Mouse (Mus musculus) limb, embryonic 10.5 days (tissue): Measurements from ENCODE around the gene Rala. TPM values are rescaled to one million over a fixed set of nuclear protein-coding genes. Genes with fewer than 3 reads are reported as not detected.
"Not testable (repeated sequence)": the region's sequence is repeated elsewhere in the genome, so short reads cannot be mapped to it uniquely, and the experiment has no call there.

Source experiments
- DNase-seq: peaks from one replicate; pipeline ENCODE4 v3.0.0-alpha.2; 2017; ENCODE audit warnings: low spot score
- H3K27ac ChIP-seq: fragments of 300-500 bp; sonication (generic); 2 replicates; pipeline ENCODE4 v1.5.1; 2016; ENCODE audit warnings: mild to moderate bottlenecking
- H3K27me3 ChIP-seq: fragments of 300-500 bp; sonication (generic); 2 replicates; pipeline ENCODE4 v1.6.1; 2016; ENCODE audit warnings: low read depth, mild to moderate bottlenecking; ENCODE audit not compliant: poor library complexity, severe bottlenecking
- H3K36me3 ChIP-seq: fragments of 300-500 bp; sonication (generic); 2 replicates; pipeline ENCODE4 v1.6.1; 2016; ENCODE audit warnings: mild to moderate bottlenecking, moderate library complexity
- H3K4me1 ChIP-seq: fragments of 300-500 bp; sonication (generic); 2 replicates; pipeline ENCODE4 v1.6.1; 2016
- H3K4me3 ChIP-seq: fragments of 300-500 bp; sonication (generic); 2 replicates; pipeline ENCODE4 v1.5.1; 2016; ENCODE audit warnings: mild to moderate bottlenecking, moderate library complexity
- H3K9me3 ChIP-seq: fragments of 300-500 bp; sonication (generic); replicated peaks from 2 replicates; pipeline ENCODE4 v1.6.1; 2016; ENCODE audit warnings: mild to moderate bottlenecking
- WGBS: fragments of 180-500 bp; shearing (Covaris S2); methylation state at CpG from one replicate; pipeline ENCODE4 v1.1.7; 2016; 5-methylcytosine and 5-hydroxymethylcytosine counted together
- polyA plus RNA-seq: library from polyadenylated mRNA; unstranded; fragments of >200 nt; fragmentation: Nextera tagmentation; extraction: Ambion mirVana; gene quantifications from 2 replicates; pipeline ENCODE4 v1.2.1, GENCODE M21; 2016

The Rala gene
- polyA plus RNA-seq, 1 experiment from 2014 or later: 108 TPM

- H3K27ac ChIP-seq, H3K36me3 ChIP-seq, H3K27me3 ChIP-seq, H3K9me3 ChIP-seq, DNase-seq, H3K4me1 ChIP-seq, H3K4me3 ChIP-seq: not testable (repeated sequence)
- 94% methylated on average over 8 of the region's 8 CpGs for WGBS
Measured at GRCm38 (mm10) chr13:17950581-17950980, 6.5 kb upstream of the Rala start.

- 79% methylated on average over 18 of the region's 18 CpGs for WGBS
- DNase-seq: no peak
Measured at GRCm38 (mm10) chr13:17949555-17949954, 5.5 kb upstream of the Rala start.

GRCm38 (mm10) chr13:17943306-17944077 lies 547 bp downstream of the Rala start:
- peak overlapping the region; percentile 97 for H3K4me3 ChIP-seq
- H3K9me3 ChIP-seq: no peaks in the 10 kb centered on the region
- H3K36me3 ChIP-seq: 0 out of 2 replicates have a peak, but pooled peaks cover 6% of the 10 kb centered on the region
- peaks cover 16% of the 10 kb centered on the region for H3K4me1 ChIP-seq
- H3K27me3 ChIP-seq: no peaks in the 10 kb centered on the region
- H3K27ac ChIP-seq: peak overlapping the region; percentile 99
- DNase-seq: peak; percentile 51
- under 1% methylated on average over 70 of the region's 70 CpGs for WGBS

More at GRCm38 (mm10) chr13:17949555-17949954, 5.5 kb upstream of the Rala start:
- Histone ChIP-seq H3K27me3 (0 out of 2 replicates have a peak, but pooled peaks cover 4% of the 10 kb centered on the region), H3K27ac (no peak overlapping the region), H3K4me3 (no peak overlapping the region), H3K36me3 (no peaks in the 10 kb centered on the region), H3K9me3 (no peaks in the 10 kb centered on the region), H3K4me1 (peaks cover 4% of the 10 kb centered on the region; the same call in 1 of the 2 replicates)

GRCm38 (mm10) chr13:17942338-17942737 lies 1.7 kb downstream of the Rala start:
- Histone ChIP-seq H3K27me3 (no peaks in the 10 kb centered on the region), H3K4me3 (no peak overlapping the region), H3K27ac (no peak overlapping the region), H3K9me3 (no peaks in the 10 kb centered on the region), H3K36me3 (0 out of 2 replicates have a peak, but pooled peaks cover 6% of the 10 kb centered on the region), H3K4me1 (peaks cover 16% of the 10 kb centered on the region)
- no peak for DNase-seq
- 72% methylated on average over 6 of the region's 6 CpGs for WGBS

GRCm38 (mm10) chr13:17907309-17907708 lies 36.7 kb downstream of the Rala start:
- no peaks in the 10 kb centered on the region for H3K27me3 ChIP-seq
- no peaks in the 10 kb centered on the region for H3K9me3 ChIP-seq
- DNase-seq: no peak
- H3K27ac ChIP-seq: no peak overlapping the region
- H3K4me1 ChIP-seq: no peaks in the 10 kb centered on the region
- H3K4me3 ChIP-seq: no peak overlapping the region
- H3K36me3 ChIP-seq: peaks cover 5% of the 10 kb centered on the region
- 91% methylated on average over 1 of the region's 1 CpGs for WGBS

GRCm38 (mm10) chr13:17901474-17901873 lies 42.6 kb downstream of the Rala start:
- Histone ChIP-seq H3K4me3 (no peak overlapping the region), H3K4me1 (no peaks in the 10 kb centered on the region), H3K27ac (no peak overlapping the region), H3K9me3 (no peaks in the 10 kb centered on the region), H3K36me3 (peaks cover 5% of the 10 kb centered on the region), H3K27me3 (no peaks in the 10 kb centered on the region)
- no peak for DNase-seq
- 92% methylated on average over 4 of the region's 4 CpGs for whole genome bisulfite sequencing

GRCm38 (mm10) chr13:17900641-17901040 lies 43.4 kb downstream of the Rala start:
- Histone ChIP-seq H3K4me1 (no peaks in the 10 kb centered on the region), H3K27me3 (no peaks in the 10 kb centered on the region), H3K4me3 (no peak overlapping the region), H3K36me3 (peaks cover 12% of the 10 kb centered on the region), H3K27ac (no peak overlapping the region), H3K9me3 (no peaks in the 10 kb centered on the region)
- WGBS: 86% methylated on average over 5 of the region's 5 CpGs
- DNase-seq: no peak

- Histone ChIP-seq H3K36me3 (peaks cover 33% of the 10 kb centered on the region), H3K27ac (no peak overlapping the region), H3K4me3 (no peak overlapping the region), H3K27me3 (no peaks in the 10 kb centered on the region), H3K9me3 (no peaks in the 10 kb centered on the region), H3K4me1 (no peaks in the 10 kb centered on the region)
- WGBS: 78% methylated on average over 1 of the region's 1 CpGs
- no peak for DNase-seq
Measured at GRCm38 (mm10) chr13:17897040-17897439, 47.0 kb downstream of the Rala start.

GRCm38 (mm10) chr13:17891545-17891944 lies 52.5 kb downstream of the Rala start:
- no peaks in the 10 kb centered on the region for H3K27me3 ChIP-seq
- H3K27ac ChIP-seq: no peak overlapping the region
- H3K4me1 ChIP-seq: no peaks in the 10 kb centered on the region
- 94% methylated on average over 6 of the region's 6 CpGs for WGBS
- no peaks in the 10 kb centered on the region for H3K9me3 ChIP-seq
- peaks cover 79% of the 10 kb centered on the region for H3K36me3 ChIP-seq
- H3K4me3 ChIP-seq: no peak overlapping the region
- no peak for DNase-seq

GRCm38 (mm10) chr13:17884211-17884610 lies 59.8 kb downstream of the Rala start:
- WGBS: 85% methylated on average over 8 of the region's 8 CpGs
- Histone ChIP-seq H3K4me1 (no peaks in the 10 kb centered on the region), H3K4me3 (no peak overlapping the region), H3K27me3 (no peaks in the 10 kb centered on the region), H3K27ac (no peak overlapping the region), H3K36me3 (peaks cover 52% of the 10 kb centered on the region), H3K9me3 (no peaks in the 10 kb centered on the region)
- DNase-seq: no peak

GRCm38 (mm10) chr13:17879061-17879460 lies 65.0 kb downstream of the Rala start:
- no peaks in the 10 kb centered on the region for H3K4me1 ChIP-seq
- no peaks in the 10 kb centered on the region for H3K9me3 ChIP-seq
- H3K36me3 ChIP-seq: peaks cover 26% of the 10 kb centered on the region
- DNase-seq: no peak
- H3K27me3 ChIP-seq: no peaks in the 10 kb centered on the region
- H3K4me3 ChIP-seq: no peak overlapping the region
- H3K27ac ChIP-seq: no peak overlapping the region

GRCm38 (mm10) chr13:17866741-17867140 lies 77.3 kb downstream of the Rala start:
- no peaks in the 10 kb centered on the region for H3K36me3 ChIP-seq
- DNase-seq: no peak
- H3K27me3 ChIP-seq: no peaks in the 10 kb centered on the region
- no peak overlapping the region for H3K4me3 ChIP-seq
- no peak overlapping the region for H3K27ac ChIP-seq
- WGBS: 83% methylated on average over 2 of the region's 2 CpGs
- H3K4me1 ChIP-seq: no peaks in the 10 kb centered on the region
- H3K9me3 ChIP-seq: no peaks in the 10 kb centered on the region

- no peaks in the 10 kb centered on the region for H3K27me3 ChIP-seq
- DNase-seq: no peak
- no peak overlapping the region for H3K4me3 ChIP-seq
- H3K4me1 ChIP-seq: peaks cover 3% of the 10 kb centered on the region
- H3K27ac ChIP-seq: no peak overlapping the region
- 96% methylated on average over 6 of the region's 6 CpGs for WGBS
- H3K9me3 ChIP-seq: no peaks in the 10 kb centered on the region
- H3K36me3 ChIP-seq: no peaks in the 10 kb centered on the region
Measured at GRCm38 (mm10) chr13:17860536-17860935, 83.5 kb downstream of the Rala start.
